Mouse (Mus musculus) stomach, embryonic 16.5 days (tissue): ENCODE results near the gene Bicc1. TPM values are rescaled to one million over a fixed set of nuclear protein-coding genes. Genes with fewer than 3 reads are reported as not detected.

Source experiments
- ATAC-seq: fragments of 200-750 bp; cut with Nextera tagmentation; 2 replicates; pipeline ENCODE4 v1.8.0; 2017; ENCODE audit warnings: moderate number of reproducible peaks, moderate TSS enrichment; ENCODE audit not compliant: insufficient read depth, low FRiP score
- H3K27ac ChIP-seq: fragments of 300-500 bp; sonication (generic); 2 replicates; pipeline ENCODE4 v1.5.1; 2014; ENCODE audit warnings: low read length
- H3K27me3 ChIP-seq: fragments of 300-500 bp; sonication (generic); 2 replicates; pipeline ENCODE4 v1.6.1; 2014; ENCODE audit warnings: low read length, control low read depth, mixed read lengths; ENCODE audit not compliant: control insufficient read depth, insufficient read depth
- H3K36me3 ChIP-seq: fragments of 300-500 bp; sonication (generic); 2 replicates; pipeline ENCODE4 v1.6.1; 2014; ENCODE audit warnings: low read length; ENCODE audit not compliant: control insufficient read depth, insufficient read depth
- H3K4me1 ChIP-seq: fragments of 300-500 bp; sonication (generic); 2 replicates; pipeline ENCODE4 v1.6.1; 2014; ENCODE audit warnings: low read length, control low read depth, mixed read lengths; ENCODE audit not compliant: control insufficient read depth, insufficient read depth
- H3K4me2 ChIP-seq: fragments of 300-500 bp; sonication (generic); 2 replicates; pipeline ENCODE4 v1.6.1; 2014; ENCODE audit warnings: low read depth, low read length, mixed read lengths
- H3K4me3 ChIP-seq: fragments of 300-500 bp; sonication (generic); replicated peaks from 2 replicates; pipeline ENCODE4 v1.5.1; 2014; ENCODE audit warnings: mild to moderate bottlenecking, low read length
- H3K9ac ChIP-seq: fragments of 300-500 bp; sonication (generic); 2 replicates; pipeline ENCODE4 v1.6.1; 2014; ENCODE audit warnings: low read length
- H3K9me3 ChIP-seq: fragments of 300-500 bp; sonication (generic); replicated peaks from 2 replicates; pipeline ENCODE4 v1.6.1; 2016; ENCODE audit warnings: low read length, control low read depth; ENCODE audit not compliant: control insufficient read depth
- WGBS: fragments of 180-500 bp; shearing (Covaris S2); extraction: QIAGEN DNeasy Blood & Tissue Kit; methylation state at CpG from one replicate; pipeline ENCODE4 v1.1.7; 2014; 5-methylcytosine and 5-hydroxymethylcytosine counted together
- polyA plus RNA-seq: library from polyadenylated mRNA; unstranded; fragments of >200 nt; fragmentation: Nextera tagmentation; extraction: Ambion mirVana; gene quantifications from 2 replicates; pipeline ENCODE4 v1.2.1, GENCODE M21; 2015

Bicc1 gene
- polyA plus RNA-seq, 1 experiment from 2014 or later = 22.1 TPM

DNA sequence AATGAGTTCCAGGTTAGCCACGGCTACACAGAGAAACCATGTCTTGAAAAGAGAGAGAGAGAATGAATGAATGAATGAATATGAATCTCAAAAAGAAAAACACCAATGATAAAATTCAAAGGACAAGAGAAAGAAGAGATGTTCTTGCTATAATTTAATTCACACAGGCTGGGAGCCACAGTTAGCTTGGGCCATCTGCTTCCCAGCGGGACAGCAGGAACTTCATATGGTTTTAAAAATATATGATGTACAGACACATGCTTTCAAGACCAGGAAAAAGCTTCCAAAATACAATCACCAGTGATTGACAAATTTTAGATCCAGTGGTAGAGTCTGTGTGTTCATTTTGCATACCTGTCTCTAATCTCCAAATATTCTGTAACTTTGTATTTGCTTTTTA lies 9.0 kb downstream of the Bicc1 start:
- Histone ChIP-seq H3K4me3 (no peak overlapping the region), H3K27ac (no peak overlapping the region), H3K4me1 (peaks cover 19% of the 10 kb centered on the region), H3K9ac (no peak overlapping the region), H3K36me3 (no peaks in the 10 kb centered on the region), H3K27me3 (no peaks in the 10 kb centered on the region), H3K4me2 (no peak overlapping the region), H3K9me3 (0 out of 2 replicates have a peak, but pooled peaks cover 3% of the 10 kb centered on the region)
- WGBS = 99% methylated on average over 2 of the region's 2 CpGs
- no peak for ATAC-seq

DNA sequence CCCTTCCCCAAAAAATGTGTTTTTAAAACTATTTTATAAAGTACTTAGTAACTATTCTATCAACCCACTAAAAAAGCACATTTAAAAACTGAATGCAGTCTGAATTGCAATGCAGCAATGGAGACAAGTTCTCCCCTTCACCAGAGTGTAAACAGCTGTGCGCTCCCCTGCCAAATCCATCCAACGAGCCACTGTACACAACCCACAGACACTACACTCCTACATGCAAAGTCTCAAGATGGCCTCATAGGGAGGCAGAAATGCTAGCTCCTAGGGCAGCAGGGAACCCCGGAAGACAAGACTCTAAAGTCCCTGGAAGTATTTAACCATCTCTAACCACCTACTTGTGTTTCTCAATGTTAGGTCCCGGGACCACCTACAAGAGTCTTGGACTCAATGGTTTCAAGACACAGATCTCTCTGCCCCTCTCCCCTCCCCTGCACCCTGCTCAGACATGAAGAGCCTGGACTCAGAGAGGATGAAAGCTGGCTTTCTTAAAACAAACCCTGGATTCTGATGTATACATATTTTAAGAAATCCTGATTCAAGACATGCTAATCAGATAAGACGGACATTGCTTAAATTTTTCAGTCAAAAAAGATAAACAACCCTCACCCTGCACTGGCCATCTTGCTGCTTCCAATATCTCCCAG lies 10.4 kb downstream of the Bicc1 start:
- Histone ChIP-seq H3K4me2 (no peak overlapping the region), H3K27ac (no peak overlapping the region), H3K9ac (no peak overlapping the region), H3K4me1 (peaks cover 19% of the 10 kb centered on the region), H3K36me3 (no peaks in the 10 kb centered on the region), H3K4me3 (no peak overlapping the region), H3K27me3 (no peaks in the 10 kb centered on the region), H3K9me3 (0 out of 2 replicates have a peak, but pooled peaks cover 3% of the 10 kb centered on the region)
- ATAC-seq = no peak
- WGBS = 53% methylated on average over 5 of the region's 5 CpGs

DNA sequence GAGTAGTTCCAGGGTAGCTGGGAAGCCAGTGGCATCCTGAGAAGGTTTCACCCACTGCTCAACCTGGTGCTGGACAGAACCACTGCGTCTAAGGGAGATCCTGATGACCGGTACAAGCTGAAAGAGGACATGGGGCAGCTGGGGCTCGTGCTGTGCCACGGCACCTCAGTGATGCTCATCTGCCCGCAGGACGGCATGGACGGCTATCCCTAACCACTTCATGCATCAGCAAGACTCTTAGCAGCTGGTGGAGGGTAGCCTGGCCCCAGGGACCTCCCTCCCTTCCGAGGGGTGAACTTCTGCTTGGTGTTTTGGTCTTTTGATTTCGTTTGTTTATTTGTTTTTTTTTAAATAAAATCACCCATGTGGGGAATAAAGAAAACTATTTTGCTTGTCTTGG lies 11.3 kb downstream of the Bicc1 start:
- H3K27ac ChIP-seq = no peak overlapping the region
- 90% methylated on average over 9 of the region's 9 CpGs for WGBS

DNA sequence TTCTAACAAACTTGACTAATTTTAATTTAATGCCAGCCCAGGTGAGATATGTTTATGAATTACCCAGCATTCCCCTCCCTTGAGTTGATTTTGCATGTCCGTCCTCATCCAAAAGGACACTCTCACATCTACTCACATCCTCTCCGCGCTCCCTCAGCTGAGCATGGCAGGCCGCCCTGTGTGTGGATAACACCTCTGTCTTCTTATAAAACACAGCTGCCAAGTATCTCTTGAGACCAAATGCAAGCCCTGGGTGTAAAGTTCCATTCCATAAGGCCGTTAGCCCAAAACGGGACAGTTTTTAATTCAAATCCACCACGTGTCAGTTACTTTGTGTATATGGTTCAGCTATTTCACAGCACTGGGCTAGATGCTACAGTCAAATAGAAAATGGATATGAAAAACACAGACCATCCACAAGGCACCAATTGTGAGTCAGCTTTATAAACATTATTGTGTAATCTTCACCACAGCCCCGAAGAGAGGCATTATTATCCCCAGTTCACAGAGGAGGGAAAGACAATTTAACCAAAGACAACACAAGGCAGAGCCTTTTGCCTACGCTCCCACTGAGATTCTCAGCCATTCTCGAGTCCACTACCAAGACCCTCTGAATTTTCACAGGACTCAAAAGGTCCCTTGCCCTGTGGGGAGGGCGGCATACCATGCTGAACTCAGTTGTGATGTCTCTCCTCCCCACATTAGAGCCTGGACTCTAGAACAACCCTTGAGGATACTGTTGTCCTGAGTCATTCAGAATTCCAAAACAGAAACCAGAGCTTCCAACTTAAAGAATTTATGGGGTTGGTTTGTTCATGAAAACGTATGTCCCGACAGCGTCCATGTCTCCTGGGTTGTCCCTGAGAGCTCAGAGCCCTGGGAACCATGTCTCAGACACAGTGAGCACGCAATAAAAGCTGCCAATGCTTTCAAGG lies 12.6 kb downstream of the Bicc1 start:
- Histone ChIP-seq H3K9ac (no peak overlapping the region), H3K4me1 (peaks cover 19% of the 10 kb centered on the region), H3K27me3 (no peaks in the 10 kb centered on the region), H3K9me3 (0 out of 2 replicates have a peak, but pooled peaks cover 4% of the 10 kb centered on the region), H3K36me3 (no peaks in the 10 kb centered on the region), H3K4me3 (no peak overlapping the region), H3K27ac (peak overlapping the region; percentile 14; the same call in 1 of the 2 replicates), H3K4me2 (no peak overlapping the region)
- whole genome bisulfite sequencing = 63% methylated on average over 15 of the region's 15 CpGs
- no peak for ATAC-seq

More for the DNA sequence above, 11.3 kb downstream of the Bicc1 start:
- Histone ChIP-seq H3K4me3 (no peak overlapping the region), H3K9ac (no peak overlapping the region), H3K4me1 (peaks cover 19% of the 10 kb centered on the region), H3K36me3 (no peaks in the 10 kb centered on the region), H3K4me2 (no peak overlapping the region), H3K9me3 (0 out of 2 replicates have a peak, but pooled peaks cover 4% of the 10 kb centered on the region), H3K27me3 (no peaks in the 10 kb centered on the region)
- no peak for ATAC-seq

DNA sequence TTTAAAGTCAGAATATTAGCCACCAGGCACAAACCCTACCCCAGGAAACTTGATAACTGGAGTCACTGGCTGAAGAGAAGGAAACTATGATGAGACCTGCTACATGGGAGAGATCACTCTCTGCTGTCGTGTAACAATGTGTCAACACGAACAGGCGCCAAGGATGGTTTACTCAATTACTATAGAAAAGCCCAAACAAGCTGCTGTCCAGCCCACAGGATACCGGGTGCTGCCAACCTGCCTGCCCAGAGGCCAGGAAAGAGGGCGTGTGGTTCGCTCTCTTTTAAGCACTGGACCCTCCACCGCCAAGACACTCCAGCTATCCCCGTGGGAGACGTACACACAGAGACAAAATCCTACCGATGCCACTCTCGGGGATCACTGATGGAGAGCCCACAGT lies 13.7 kb downstream of the Bicc1 start:
- 60% methylated on average over 11 of the region's 11 CpGs for WGBS
- Histone ChIP-seq H3K9ac (no peak overlapping the region), H3K27me3 (no peaks in the 10 kb centered on the region)

DNA sequence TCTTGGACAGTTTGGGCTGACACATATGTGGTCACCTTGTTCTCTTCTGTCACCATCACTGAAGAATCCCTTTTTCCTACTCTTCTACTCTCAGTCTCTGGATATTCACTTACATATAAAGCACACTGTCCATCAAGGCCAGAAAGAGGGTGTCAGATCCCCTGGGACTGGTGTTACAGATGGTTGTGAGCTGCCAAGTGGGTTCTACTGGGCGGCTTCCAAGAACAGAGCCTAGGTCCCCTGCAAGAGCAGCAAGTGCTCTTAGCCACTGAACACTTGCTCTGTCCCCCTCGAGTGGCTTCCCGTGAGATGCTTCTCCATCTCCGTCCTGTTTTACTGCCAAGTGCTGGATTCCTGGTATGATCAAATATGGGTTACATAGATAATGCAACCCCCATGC lies 15.3 kb downstream of the Bicc1 start:
- no peaks in the 10 kb centered on the region for H3K27me3 ChIP-seq
- no peak overlapping the region for H3K4me2 ChIP-seq
- 0 out of 2 replicates have a peak, but pooled peaks cover 4% of the 10 kb centered on the region for H3K9me3 ChIP-seq
- no peak overlapping the region for H3K9ac ChIP-seq
- no peaks in the 10 kb centered on the region for H3K36me3 ChIP-seq
- H3K27ac ChIP-seq = no peak overlapping the region
- 89% methylated on average over 4 of the region's 4 CpGs for WGBS
- peaks cover 19% of the 10 kb centered on the region for H3K4me1 ChIP-seq
- ATAC-seq = no peak
- no peak overlapping the region for H3K4me3 ChIP-seq

More for the DNA sequence above, 13.7 kb downstream of the Bicc1 start:
- no peak overlapping the region for H3K4me3 ChIP-seq
- H3K27ac ChIP-seq = no peak overlapping the region
- no peaks in the 10 kb centered on the region for H3K36me3 ChIP-seq
- peaks cover 19% of the 10 kb centered on the region for H3K4me1 ChIP-seq
- ATAC-seq = no peak
- no peak overlapping the region for H3K4me2 ChIP-seq
- H3K9me3 ChIP-seq = 0 out of 2 replicates have a peak, but pooled peaks cover 4% of the 10 kb centered on the region

DNA sequence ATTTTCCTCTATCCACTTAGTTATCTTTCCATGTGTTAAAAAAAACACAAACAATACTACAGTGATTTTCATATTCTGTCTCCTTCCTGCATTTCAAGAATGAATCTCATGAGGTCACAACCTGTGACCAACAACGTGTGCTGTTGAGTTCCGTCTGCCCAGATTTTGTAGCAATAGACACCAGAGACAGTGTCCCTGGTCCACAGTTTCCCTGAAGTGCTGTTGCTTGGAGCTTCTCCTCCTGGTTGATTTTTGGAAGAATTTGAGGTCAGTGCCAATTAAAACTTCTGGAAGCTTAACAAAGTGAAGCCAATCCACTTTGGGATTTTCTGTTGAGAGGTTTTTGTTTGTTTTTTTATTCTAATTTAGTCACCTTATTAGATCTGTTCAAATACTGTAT lies 16.9 kb downstream of the Bicc1 start:
- H3K9ac ChIP-seq = no peak overlapping the region
- H3K27me3 ChIP-seq = no peaks in the 10 kb centered on the region
- no peak overlapping the region for H3K27ac ChIP-seq
- no peaks in the 10 kb centered on the region for H3K36me3 ChIP-seq
- no peak for ATAC-seq
- no peak overlapping the region for H3K4me2 ChIP-seq
- H3K4me1 ChIP-seq = peaks cover 16% of the 10 kb centered on the region
- 86% methylated on average over 2 of the region's 2 CpGs for WGBS
- no peak overlapping the region for H3K4me3 ChIP-seq
- H3K9me3 ChIP-seq = 0 out of 2 replicates have a peak, but pooled peaks cover 4% of the 10 kb centered on the region

DNA sequence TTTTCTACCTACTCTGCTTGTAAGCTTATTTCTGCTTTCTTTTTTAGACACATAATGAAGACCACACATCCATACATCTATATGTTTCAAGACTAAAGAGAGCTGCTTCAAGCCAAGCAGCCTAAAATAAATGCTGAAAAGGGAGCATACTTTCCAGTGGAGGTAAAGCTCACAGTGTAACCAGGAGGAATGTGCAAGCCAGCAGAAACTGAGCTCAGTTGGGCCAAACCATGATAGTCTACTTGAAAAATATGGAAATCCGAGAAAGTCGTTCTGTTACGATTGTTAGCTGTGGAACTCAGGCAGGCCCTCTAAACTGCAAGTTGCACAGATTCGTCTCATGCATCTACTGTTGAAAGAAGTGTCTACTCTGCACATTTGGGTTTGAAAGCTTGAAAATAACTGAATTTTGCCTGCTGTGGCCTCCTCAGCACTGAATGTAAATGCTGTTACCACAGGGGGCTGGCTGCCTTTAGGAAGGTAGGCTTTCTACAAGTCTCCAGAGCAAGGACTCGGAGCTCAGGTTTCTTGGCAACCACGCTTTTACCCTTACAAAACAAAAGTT lies 19.1 kb downstream of the Bicc1 start:
- Histone ChIP-seq H3K9ac (no peak overlapping the region; the same call in 1 of the 2 replicates), H3K4me3 (no peak overlapping the region), H3K36me3 (no peaks in the 10 kb centered on the region), H3K4me1 (peaks cover 10% of the 10 kb centered on the region), H3K27me3 (no peaks in the 10 kb centered on the region), H3K9me3 (0 out of 2 replicates have a peak, but pooled peaks cover 4% of the 10 kb centered on the region), H3K27ac (peak overlapping the region; percentile 24), H3K4me2 (no peak overlapping the region)
- no peak for ATAC-seq
- WGBS = 71% methylated on average over 6 of the region's 6 CpGs

DNA sequence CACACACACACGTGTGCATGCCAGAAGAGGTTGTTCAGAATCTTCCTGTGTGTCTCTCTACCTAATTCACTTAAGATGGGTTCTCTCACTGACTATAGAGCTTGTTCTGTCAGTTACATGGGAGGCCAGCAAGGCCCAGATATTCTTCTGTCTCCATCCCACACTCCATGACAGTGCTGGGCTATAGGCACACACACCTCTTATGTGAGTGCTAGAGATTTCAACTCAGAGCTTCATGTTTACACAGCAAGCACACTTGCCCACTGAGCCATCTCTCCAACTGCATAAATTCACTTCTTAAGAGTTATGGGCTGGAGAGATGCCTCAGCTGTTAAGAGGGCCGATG lies 20.7 kb downstream of the Bicc1 start:
- 88% methylated on average over 2 of the region's 2 CpGs for WGBS
- ATAC-seq = no peak
- H3K4me3 ChIP-seq = no peak overlapping the region
- no peak overlapping the region for H3K27ac ChIP-seq
- H3K4me1 ChIP-seq = peaks cover 10% of the 10 kb centered on the region
- H3K27me3 ChIP-seq = no peaks in the 10 kb centered on the region
- H3K4me2 ChIP-seq = no peak overlapping the region
- H3K9me3 ChIP-seq = 0 out of 2 replicates have a peak, but pooled peaks cover 4% of the 10 kb centered on the region
- H3K36me3 ChIP-seq = no peaks in the 10 kb centered on the region
- no peak overlapping the region for H3K9ac ChIP-seq
